In genomic region chr15:103356130-103356529, GRCm38 (mm10) we compare ENCODE assay signal across 29 mouse cellular contexts. TPM values are rescaled to one million over a fixed set of nuclear protein-coding genes. Genes with fewer than 3 reads are reported as not detected.
A peak's percentile ranks its signal among the peaks of the same experiment; 100 is the strongest.
DNase-seq lines count a peak whose midpoint lies in the region; ATAC-seq lines count a peak whose summit lies in the region.
"Had no signal": no experiment of that assay in that cellular context is flagged by ENCODE, and none has a peak within 500 bp of the region (broad histone marks: within the 10 kb centered on the region; RNA-seq: fewer than 3 reads in every experiment).

No protein-coding gene starts in this region.

- H3K9me3 ChIP-seq in heart, embryonic 13.5 days, result no peaks in the 10 kb centered on the region
- no peaks in the 10 kb centered on the region for H3K9me3 ChIP-seq in midbrain, embryonic 15.5 days
- H3K9me3 ChIP-seq: embryonic facial prominence, embryonic 12.5 days; hindbrain, embryonic 13.5 days; midbrain, embryonic 13.5 days; neural tube, embryonic 15.5 days; stomach, embryonic 15.5 days had no signal

- no peak for ATAC-seq in heart, embryonic 13.5 days (ENCODE audit: extremely low read depth, insufficient number of reproducible peaks, low FRiP score, low TSS enrichment)
- ATAC-seq in midbrain, embryonic 15.5 days (replicated peaks), result no peak
- ATAC-seq: forebrain, embryonic 14.5 days; intestine, embryonic 16.5 days; midbrain, embryonic 13.5 days; Patski had no signal

- H3K4me2 ChIP-seq in heart, embryonic 13.5 days, result peak overlapping the region; percentile 38; the same call in 1 of the 2 replicates
- no peak overlapping the region for H3K4me2 ChIP-seq in midbrain, embryonic 15.5 days
- H3K4me2 ChIP-seq: embryonic facial prominence, embryonic 12.5 days; hindbrain, embryonic 13.5 days; midbrain, embryonic 13.5 days; neural tube, embryonic 15.5 days; stomach, embryonic 15.5 days had no signal

- peak; percentile 86 for DNase-seq in heart, adult 11 months
- DNase-seq in heart, postnatal 36 days, result no peak
- DNase-seq in heart, adult 8-10 months (ENCODE audit: low spot score), result no peak
- DNase-seq in thymus, postnatal 14 days, result peak; percentile 56
- DNase-seq in thymus, postnatal 36 days, result no peak
- no peak for DNase-seq in urinary bladder, adult 18-20 months (ENCODE audit: low spot score in 2 of 2)
- DNase-seq: adrenal gland, postnatal 10 days; cerebellum, adult 8-10 months; cerebellum, postnatal 25 days; embryo, embryonic 11 days; gastrocnemius, postnatal 14 days; kidney, adult 9 months; kidney, postnatal 14 days; liver; lung, adult 2 months; lung, postnatal 10 days; retina, postnatal 1 day; right cerebral cortex, postnatal 14 days had no signal

- no peak overlapping the region for H3K4me3 ChIP-seq in heart, embryonic 13.5 days
- no peak overlapping the region for H3K4me3 ChIP-seq in midbrain, embryonic 15.5 days
- H3K4me3 ChIP-seq: embryonic facial prominence, embryonic 12.5 days; hindbrain, embryonic 13.5 days; midbrain, embryonic 13.5 days; neural tube, embryonic 15.5 days; stomach, embryonic 15.5 days had no signal

- H3K9ac ChIP-seq in heart, embryonic 13.5 days, result peak overlapping the region; percentile 73
- H3K9ac ChIP-seq in midbrain, embryonic 15.5 days, result no peak overlapping the region
- H3K9ac ChIP-seq: embryonic facial prominence, embryonic 12.5 days; hindbrain, embryonic 13.5 days; liver, embryonic 14.5 days; midbrain, embryonic 13.5 days; neural tube, embryonic 15.5 days; stomach, embryonic 15.5 days had no signal

- H3K27me3 ChIP-seq in heart, embryonic 13.5 days (replicated peaks), result no peaks in the 10 kb centered on the region
- no peaks in the 10 kb centered on the region for H3K27me3 ChIP-seq in midbrain, embryonic 15.5 days (replicated peaks)
- H3K27me3 ChIP-seq: embryonic facial prominence, embryonic 12.5 days; hindbrain, embryonic 13.5 days; midbrain, embryonic 13.5 days; neural tube, embryonic 15.5 days; Patski; stomach, embryonic 15.5 days had no signal

- peaks cover 78% of the 10 kb centered on the region for H3K4me1 ChIP-seq in heart, embryonic 13.5 days
- no peaks in the 10 kb centered on the region for H3K4me1 ChIP-seq in midbrain, embryonic 15.5 days
- H3K4me1 ChIP-seq: midbrain, embryonic 13.5 days had no signal

- peak overlapping the region; percentile 99 for H3K27ac ChIP-seq in heart, embryonic 13.5 days (replicated peaks)
- no peak overlapping the region for H3K27ac ChIP-seq in midbrain, embryonic 15.5 days
- H3K27ac ChIP-seq: embryonic facial prominence, embryonic 12.5 days; hindbrain, embryonic 13.5 days; liver, embryonic 14.5 days; midbrain, embryonic 13.5 days; neural tube, embryonic 15.5 days; stomach, embryonic 15.5 days had no signal

- peaks cover 79% of the 10 kb centered on the region for H3K36me3 ChIP-seq in heart, embryonic 13.5 days
- no peaks in the 10 kb centered on the region for H3K36me3 ChIP-seq in midbrain, embryonic 15.5 days (replicated peaks)
- H3K36me3 ChIP-seq: hindbrain, embryonic 13.5 days; midbrain, embryonic 13.5 days; neural tube, embryonic 15.5 days had no signal

- intact Hi-C loops in heart, postnatal 36 days (cut with DNase I), result no loop called here

- 43% methylated on average over 4 of the region's 4 CpGs for WGBS in heart, embryonic 13.5 days
- WGBS in midbrain, embryonic 15.5 days, result 78% methylated on average over 4 of the region's 4 CpGs

RNA-seq across cellular contexts. Expression of gene Itga5, which starts 10.4 kb away (rescaled TPM):
- total RNA-seq in heart, postnatal 36 days (2021), result 10 to 100 TPM; 46.1 to 47.1 TPM
- 76.4 and 78.0 TPM in 2 replicates for polyA plus RNA-seq in heart, embryonic 13.5 days (2015; fragmentation: Nextera tagmentation; extraction: Ambion mirVana)
- 10 to 100 TPM; 27.8 to 40.2 (median 33.7) TPM for total RNA-seq in heart, adult 8-10 months (2022)
- polyA plus RNA-seq in midbrain, embryonic 15.5 days (2015; fragmentation: Nextera tagmentation; extraction: Ambion mirVana), result 7.3 and 8.2 TPM in 2 replicates

RNA-seq across cellular contexts. Expression of gene Zfp385a, which starts 16.2 kb away (rescaled TPM):
- total RNA-seq in heart, postnatal 36 days (2021), result 10 to 100 TPM; 12.9 to 13.0 TPM
- polyA plus RNA-seq in heart, embryonic 13.5 days (2015; fragmentation: Nextera tagmentation; extraction: Ambion mirVana), result 8.3 and 8.9 TPM in 2 replicates
- 1 to 10 TPM; 6.7 to 9.5 (median 8.8) TPM for total RNA-seq in heart, adult 8-10 months (2022)
- 24.4 and 25.6 TPM in 2 replicates for polyA plus RNA-seq in midbrain, embryonic 15.5 days (2015; fragmentation: Nextera tagmentation; extraction: Ambion mirVana)

RNA-seq across cellular contexts. Expression of gene Gpr84, which starts 45.7 kb away (rescaled TPM):
- total RNA-seq in heart, postnatal 36 days (2021), result not detected
- polyA plus RNA-seq in heart, embryonic 13.5 days (2015; fragmentation: Nextera tagmentation; extraction: Ambion mirVana), result 0.28 and 0.36 TPM in 2 replicates
- total RNA-seq in heart, adult 8-10 months (2022), result not detected
- 0.31 and 0.34 TPM in 2 replicates for polyA plus RNA-seq in midbrain, embryonic 15.5 days (2015; fragmentation: Nextera tagmentation; extraction: Ambion mirVana)
- total RNA-seq: adrenal gland, postnatal 10 days; gastrocnemius, postnatal 14 days had no signal
- polyA plus RNA-seq: Patski had no signal

Comparison
In these comparisons a context has a peak if more than half of its experiments do, and no peak if none do; other contexts are left out.
1. DNase-seq: peak in heart, adult 11 months (single experiment) and thymus, postnatal 14 days (single experiment); none in heart, postnatal 36 days (0 of 2), heart, adult 8-10 months (single experiment), thymus, postnatal 36 days (0 of 2) and urinary bladder, adult 18-20 months (0 of 2).